Mouse (Mus musculus) right cerebral cortex, postnatal 10 days (tissue): ENCODE measurements around the gene Kirrel.
A peak's percentile ranks its signal among the peaks of the same experiment; 100 is the strongest.

Source experiments
- DNase-seq, 2 experiments: peaks; one replicate each; pipeline ENCODE4 v3.0.0; 2021; ENCODE audit warnings: low spot score in 2 of 2

Gene Kirrel

GRCm38 (mm10) chr3:87167621-87168020 lies 6.9 kb downstream of the Kirrel start:
- no peak for DNase-seq

GRCm38 (mm10) chr3:87165291-87165881 lies 9.2 kb downstream of the Kirrel start:
- no peak for DNase-seq

GRCm38 (mm10) chr3:87164099-87164815 lies 10.3 kb downstream of the Kirrel start:
- peak in 1 of 2 experiments; percentile 11 for DNase-seq

GRCm38 (mm10) chr3:87163116-87163515 lies 11.4 kb downstream of the Kirrel start:
- peak in 1 of 2 experiments; percentile 16 for DNase-seq

GRCm38 (mm10) chr3:87162380-87162779 lies 12.2 kb downstream of the Kirrel start:
- DNase-seq = no peak

- DNase-seq = no peak
These were observed 12.9 kb downstream of the Kirrel start for GRCm38 (mm10) chr3:87161601-87162000.

GRCm38 (mm10) chr3:87160819-87161509 lies 13.6 kb downstream of the Kirrel start:
- no peak for DNase-seq

GRCm38 (mm10) chr3:87159190-87159589 lies 15.4 kb downstream of the Kirrel start:
- DNase-seq = no peak

- DNase-seq = no peak
These were observed 16.7 kb downstream of the Kirrel start for GRCm38 (mm10) chr3:87157767-87158291.

GRCm38 (mm10) chr3:87157297-87157696 lies 17.2 kb downstream of the Kirrel start:
- DNase-seq = no peak

GRCm38 (mm10) chr3:87154398-87155287 lies 19.9 kb downstream of the Kirrel start:
- peak in 1 of 2 experiments; percentile 51 for DNase-seq

GRCm38 (mm10) chr3:87153038-87153437 lies 21.5 kb downstream of the Kirrel start:
- DNase-seq = no peak

GRCm38 (mm10) chr3:87152111-87152738 lies 22.3 kb downstream of the Kirrel start:
- no peak for DNase-seq

GRCm38 (mm10) chr3:87151294-87151826 lies 23.2 kb downstream of the Kirrel start:
- no peak for DNase-seq

- no peak for DNase-seq
These were observed 23.8 kb downstream of the Kirrel start for GRCm38 (mm10) chr3:87150689-87151244.

- DNase-seq = no peak
These were observed 24.4 kb downstream of the Kirrel start for GRCm38 (mm10) chr3:87150056-87150688.

GRCm38 (mm10) chr3:87149425-87149824 lies 25.1 kb downstream of the Kirrel start:
- DNase-seq = no peak

- no peak for DNase-seq
These were observed 29.9 kb downstream of the Kirrel start for GRCm38 (mm10) chr3:87144476-87145240.

- no peak for DNase-seq
These were observed 34.3 kb downstream of the Kirrel start for GRCm38 (mm10) chr3:87140284-87140683.
